Mouse (Mus musculus) hindbrain, postnatal 0 days (tissue): ENCODE measurements at regions not wholly inside any gene's neighbourhood (a gene's known extent, or its start where the extent isn't known, plus 50 kb on each side); places are given as distances from the start of the nearest gene placed in this dataset.

ENCODE experiments used
- ATAC-seq: fragments of 200-750 bp; cut with Nextera tagmentation; 2 replicates; pipeline ENCODE4 v1.8.0; 2017; ENCODE audit warnings: mild to moderate bottlenecking, moderate TSS enrichment, moderate library complexity
- DNase-seq: peaks from one replicate; pipeline ENCODE4 v3.0.0-alpha.2; 2015; ENCODE audit warnings: low spot score
- H3K27ac ChIP-seq: fragments of 300-500 bp; sonication (generic); 2 replicates; pipeline ENCODE4 v1.5.1; 2014; ENCODE audit warnings: mild to moderate bottlenecking
- H3K27me3 ChIP-seq: fragments of 300-500 bp; sonication (generic); 2 replicates; pipeline ENCODE4 v1.6.1; 2014; ENCODE audit warnings: low read length, mixed read lengths; ENCODE audit not compliant: insufficient read depth
- H3K36me3 ChIP-seq: fragments of 300-500 bp; sonication (generic); 2 replicates; pipeline ENCODE4 v1.6.1; 2014; ENCODE audit warnings: low read length, mixed read lengths; ENCODE audit not compliant: insufficient read depth
- H3K4me1 ChIP-seq: fragments of 300-500 bp; sonication (generic); 2 replicates; pipeline ENCODE4 v1.6.1; 2014; ENCODE audit warnings: antibody characterized with exemption, low read length, mixed read lengths; ENCODE audit not compliant: insufficient read depth
- H3K4me2 ChIP-seq: fragments of 300-500 bp; sonication (generic); 2 replicates; pipeline ENCODE4 v1.6.1; 2014; ENCODE audit warnings: low read depth, mild to moderate bottlenecking, low read length, moderate library complexity, mixed read lengths
- H3K4me3 ChIP-seq: fragments of 300-500 bp; sonication (generic); 2 replicates; pipeline ENCODE4 v1.5.1; 2014; ENCODE audit warnings: low read length
- H3K9ac ChIP-seq: fragments of 300-500 bp; sonication (generic); replicated peaks from 2 replicates; pipeline ENCODE4 v1.6.1; 2014; ENCODE audit warnings: mild to moderate bottlenecking, low read length, moderate library complexity, mixed read lengths
- H3K9me3 ChIP-seq: fragments of 300-500 bp; sonication (generic); 2 replicates; pipeline ENCODE4 v1.6.1; 2016; ENCODE audit warnings: low read length, mixed read lengths
- CTCF ChIP-seq: IDR thresholded peaks from 2 replicates; pipeline ENCODE4 v1.5.1; 2016; ENCODE audit warnings: antibody characterized with exemption, control low read depth, low read depth
- whole genome bisulfite sequencing: fragments of 180-500 bp; shearing (Covaris S2); extraction: QIAGEN DNeasy Blood & Tissue Kit; methylation state at CpG from one replicate; pipeline ENCODE4 v1.1.7; 2014; 5-methylcytosine and 5-hydroxymethylcytosine counted together

DNA sequence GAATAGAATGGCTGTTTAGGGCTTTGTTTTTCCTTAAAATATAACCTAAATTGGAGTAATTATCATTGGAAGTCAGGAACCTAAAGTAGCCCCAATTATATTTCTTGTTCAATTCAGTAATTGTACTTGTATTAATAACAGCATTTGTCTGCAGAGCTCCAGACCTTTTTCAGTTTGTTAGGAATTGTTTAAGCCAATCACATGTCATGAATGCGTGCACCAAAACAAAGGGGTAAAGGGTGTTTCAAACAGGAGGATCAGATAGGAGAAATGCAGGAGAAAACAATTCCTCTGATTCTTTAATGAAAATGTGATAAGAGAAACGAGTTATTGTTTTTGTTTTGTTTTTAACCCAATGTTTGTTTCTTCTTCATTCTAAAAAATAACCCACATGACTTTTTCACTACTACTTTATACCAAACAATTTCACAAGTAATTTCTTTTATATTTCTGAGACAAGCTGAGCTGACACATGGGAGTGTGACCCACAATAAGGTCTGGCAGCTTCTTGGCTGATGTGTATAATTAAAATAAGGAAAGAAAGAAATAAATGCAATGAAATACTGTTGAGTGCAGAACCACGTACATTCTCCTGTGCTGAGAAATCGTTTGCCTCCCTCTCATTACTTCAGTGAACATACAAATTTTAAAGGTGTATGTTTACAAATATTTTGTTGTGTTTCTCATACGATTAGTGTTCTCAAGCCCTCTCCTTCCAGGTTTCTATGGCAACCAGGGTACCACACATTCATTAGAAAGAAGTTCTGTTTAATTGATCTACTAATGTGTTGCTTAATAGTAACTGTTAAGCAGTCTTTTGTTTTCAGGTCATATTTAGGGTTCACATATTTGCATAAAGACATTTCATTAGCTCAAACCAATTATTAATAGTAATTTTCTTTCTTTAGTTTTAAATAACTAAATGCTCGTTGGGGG, 397.7 kb downstream of the Isl1 start:
- ATAC-seq (no peak), DNase-seq (no peak)
- Histone ChIP-seq H3K9me3 (no peaks in the 10 kb centered on the region), H3K4me2 (no peak overlapping the region), H3K4me3 (no peak overlapping the region), H3K27me3 (no peaks in the 10 kb centered on the region), H3K9ac (no peak overlapping the region), H3K4me1 (no peaks in the 10 kb centered on the region), H3K36me3 (no peaks in the 10 kb centered on the region), H3K27ac (no peak overlapping the region)
- TF ChIP-seq CTCF, result no peak
- WGBS, result 44% methylated on average over 6 of the region's 6 CpGs

DNA sequence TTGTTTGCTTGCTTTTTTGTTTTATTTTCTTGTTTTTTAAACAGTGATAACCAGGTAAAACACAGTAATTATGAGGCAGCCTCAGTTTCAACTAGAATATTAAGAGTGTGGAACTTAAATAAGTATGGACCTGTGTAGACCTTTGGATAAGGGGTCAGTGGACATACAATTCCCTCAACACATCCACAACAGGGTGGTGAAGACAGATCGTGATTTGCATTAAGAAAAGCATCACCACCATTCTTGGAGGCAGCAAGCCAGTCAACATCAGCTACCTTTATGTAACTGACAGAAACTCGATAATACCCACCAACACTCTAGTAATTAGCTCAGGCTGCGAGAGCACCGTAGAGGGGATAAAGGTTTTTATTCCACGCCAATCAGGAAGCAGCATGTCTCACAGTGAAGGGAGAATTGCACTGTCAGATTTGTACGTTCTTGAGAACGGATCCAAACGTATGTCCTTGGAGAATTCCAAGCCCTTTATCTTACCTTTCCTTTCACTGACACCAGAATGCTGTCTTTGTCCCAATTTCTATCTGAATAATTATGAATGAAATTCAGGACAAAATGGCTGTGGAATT, 398.5 kb downstream of the Isl1 start:
- 35% methylated on average over 8 of the region's 8 CpGs for WGBS
- ATAC-seq, result no peak
- Histone ChIP-seq H3K27ac (no peak overlapping the region), H3K9me3 (no peaks in the 10 kb centered on the region), H3K4me2 (peak overlapping the region; percentile 24; the same call in 1 of the 2 replicates), H3K9ac (no peak overlapping the region), H3K4me3 (no peak overlapping the region), H3K36me3 (no peaks in the 10 kb centered on the region), H3K27me3 (no peaks in the 10 kb centered on the region), H3K4me1 (no peaks in the 10 kb centered on the region)
- no peak for TF ChIP-seq CTCF
- no peak for DNase-seq

DNA sequence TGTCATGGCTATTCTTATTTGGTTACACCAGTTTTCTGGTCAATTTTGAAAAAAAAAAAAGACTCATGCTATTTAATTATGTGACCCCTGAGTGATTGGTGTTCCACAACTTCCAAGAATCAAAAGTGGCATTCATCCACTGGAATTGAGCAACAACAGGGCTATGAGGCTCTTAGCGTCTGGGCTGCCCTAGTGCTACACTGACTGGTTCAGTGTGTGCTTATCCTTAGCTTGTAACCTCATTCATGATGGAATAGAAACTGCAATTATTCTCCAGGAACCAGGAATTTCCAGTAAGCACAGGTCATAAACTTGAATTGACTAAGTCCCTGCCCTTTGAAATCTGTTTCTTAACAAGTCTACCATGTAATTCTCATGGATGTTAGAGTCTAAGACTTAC, 428.9 kb downstream of the Isl1 start:
- WGBS, result 79% methylated on average over 1 of the region's 1 CpGs
- no peak for TF ChIP-seq CTCF
- no peak overlapping the region for H3K4me3 ChIP-seq
- no peak for ATAC-seq
- no peaks in the 10 kb centered on the region for H3K36me3 ChIP-seq
- H3K27me3 ChIP-seq, result no peaks in the 10 kb centered on the region
- H3K4me2 ChIP-seq, result no peak overlapping the region
- H3K9me3 ChIP-seq, result no peaks in the 10 kb centered on the region
- H3K9ac ChIP-seq, result no peak overlapping the region
- H3K4me1 ChIP-seq, result no peaks in the 10 kb centered on the region
- no peak for DNase-seq
- no peak overlapping the region for H3K27ac ChIP-seq

DNA sequence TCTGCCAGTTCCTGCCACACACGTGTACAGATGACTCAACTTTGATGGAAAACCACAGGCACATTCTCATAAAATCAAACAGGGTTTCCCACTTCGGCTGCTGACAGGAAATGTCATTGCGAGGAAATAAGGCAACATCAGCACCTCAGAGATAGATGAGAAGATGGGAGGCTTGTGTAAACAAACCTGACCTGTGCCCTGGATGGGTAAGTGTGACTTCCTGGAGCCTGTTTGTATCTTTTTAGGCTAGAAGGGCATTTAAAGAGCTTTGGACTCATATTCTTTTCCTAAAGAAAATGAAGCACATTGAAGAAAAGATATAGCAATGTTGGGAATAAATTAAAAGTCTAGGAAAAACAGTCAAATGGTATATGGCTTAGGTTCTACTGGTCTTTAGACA, 449.0 kb downstream of the Isl1 start:
- no peaks in the 10 kb centered on the region for H3K36me3 ChIP-seq
- H3K9me3 ChIP-seq, result no peaks in the 10 kb centered on the region
- 72% methylated on average over 3 of the region's 3 CpGs for WGBS
- no peaks in the 10 kb centered on the region for H3K27me3 ChIP-seq
- no peak for TF ChIP-seq CTCF
- no peak overlapping the region for H3K27ac ChIP-seq
- DNase-seq, result no peak
- no peak overlapping the region for H3K4me3 ChIP-seq
- no peak for ATAC-seq
- H3K4me2 ChIP-seq, result no peak overlapping the region
- H3K9ac ChIP-seq, result no peak overlapping the region
- no peaks in the 10 kb centered on the region for H3K4me1 ChIP-seq

DNA sequence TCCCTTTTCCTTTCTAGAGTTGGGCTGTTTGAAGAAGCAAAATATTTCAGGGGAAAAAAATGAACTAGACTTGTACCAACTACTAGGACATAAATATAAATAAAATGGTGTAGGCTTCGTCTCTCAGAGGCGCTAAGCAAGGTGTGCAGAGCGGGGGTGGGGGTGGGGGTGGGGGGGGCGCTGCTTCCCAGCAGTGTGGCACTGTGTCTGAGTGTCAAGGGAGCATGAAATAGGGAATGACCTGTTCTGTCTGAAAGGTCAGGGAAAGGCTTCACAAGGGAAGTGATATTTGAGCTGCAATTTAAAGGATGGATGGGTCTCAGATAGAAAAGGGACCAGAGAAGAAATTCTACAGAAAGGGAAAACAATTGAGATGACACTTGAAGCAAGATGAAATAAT, 452.9 kb downstream of the Isl1 start:
- no peak for TF ChIP-seq CTCF
- no peaks in the 10 kb centered on the region for H3K9me3 ChIP-seq
- WGBS, result 79% methylated on average over 4 of the region's 4 CpGs

DNA sequence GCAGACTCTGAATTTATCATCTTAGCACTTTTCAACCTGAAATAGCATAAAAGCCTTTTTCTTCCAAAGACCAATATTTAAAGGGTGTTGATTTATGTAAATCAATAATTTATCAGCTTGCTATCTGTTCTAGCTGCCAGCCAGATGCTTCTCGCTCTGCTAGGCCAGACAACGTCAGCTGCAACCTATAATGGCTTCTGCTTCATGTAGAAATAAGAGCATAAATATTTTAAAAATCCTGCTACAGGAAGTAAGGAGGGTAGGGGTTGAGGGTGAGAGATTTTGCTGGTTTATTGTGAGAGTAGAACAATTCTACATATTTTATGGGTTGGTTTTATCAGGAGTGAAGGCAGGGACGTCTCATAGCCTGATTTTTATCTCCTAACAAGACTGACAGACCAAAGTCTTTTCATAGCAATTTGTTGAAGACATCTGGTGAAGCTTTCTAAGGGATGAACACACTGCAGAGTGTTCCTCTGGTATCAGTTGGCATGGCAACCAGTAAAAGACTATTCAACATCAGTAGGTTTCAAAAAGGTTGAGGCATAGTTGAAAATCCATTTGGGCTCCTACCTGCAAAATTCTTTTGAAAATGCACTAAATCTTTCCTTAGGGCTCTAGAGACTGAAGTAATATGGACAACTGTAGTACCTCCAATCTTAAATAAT, 456.7 kb downstream of the Isl1 start:
- Histone ChIP-seq H3K9me3 (no peaks in the 10 kb centered on the region), H3K4me1 (no peaks in the 10 kb centered on the region), H3K27me3 (no peaks in the 10 kb centered on the region), H3K9ac (no peak overlapping the region), H3K4me3 (no peak overlapping the region), H3K4me2 (no peak overlapping the region), H3K27ac (no peak overlapping the region), H3K36me3 (no peaks in the 10 kb centered on the region)
- DNase-seq, result no peak
- no peak for ATAC-seq
- WGBS, result 48% methylated on average over 3 of the region's 3 CpGs
- TF ChIP-seq CTCF, result no peak

More for the DNA sequence above, 452.9 kb downstream of the Isl1 start:
- Histone ChIP-seq H3K27ac (no peak overlapping the region), H3K4me3 (no peak overlapping the region), H3K4me2 (no peak overlapping the region), H3K9ac (no peak overlapping the region), H3K4me1 (no peaks in the 10 kb centered on the region), H3K27me3 (no peaks in the 10 kb centered on the region), H3K36me3 (no peaks in the 10 kb centered on the region)
- DNase-seq (no peak), ATAC-seq (no peak)

DNA sequence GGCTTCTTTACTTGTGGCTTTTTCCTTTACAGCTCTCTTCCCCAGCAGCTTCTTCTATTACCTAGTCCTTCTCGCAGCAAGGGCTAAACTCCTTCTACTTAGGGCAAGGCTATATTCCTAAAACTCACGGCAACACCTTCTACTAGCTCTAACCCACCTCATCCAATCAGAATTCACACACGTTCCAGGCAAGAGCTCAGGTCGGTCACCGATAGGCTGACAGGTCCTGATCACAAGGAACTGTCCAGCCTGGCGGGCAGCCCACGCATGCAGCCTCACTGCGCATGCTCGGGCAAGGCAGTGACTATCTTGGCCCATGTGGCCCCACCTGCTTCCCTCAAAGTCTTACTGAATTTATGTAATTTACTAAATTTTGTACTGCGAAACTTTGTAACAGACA, 466.4 kb downstream of the Isl1 start:
- ATAC-seq, result no peak
- H3K27ac ChIP-seq, result no peak overlapping the region
- H3K36me3 ChIP-seq, result no peaks in the 10 kb centered on the region
- no peak for DNase-seq
- H3K4me3 ChIP-seq, result no peak overlapping the region
- H3K4me2 ChIP-seq, result no peak overlapping the region
- TF ChIP-seq CTCF, result no peak
- H3K4me1 ChIP-seq, result no peaks in the 10 kb centered on the region
- H3K27me3 ChIP-seq, result no peaks in the 10 kb centered on the region
- H3K9ac ChIP-seq, result no peak overlapping the region
- H3K9me3 ChIP-seq, result no peaks in the 10 kb centered on the region
- 67% methylated on average over 10 of the region's 10 CpGs for WGBS
